Mouse (Mus musculus): ENCODE measurements around the gene Cmtm7.

Cmtm7 gene

GRCm38 (mm10) chr9:114716677-114717331, 64.9 kb downstream of the Cmtm7 start:
- no peak for DNase-seq (ENCODE audit: low spot score)

GRCm38 (mm10) chr9:114713481-114713880, 68.2 kb downstream of the Cmtm7 start:
- no peak for DNase-seq (ENCODE audit: low spot score)

- no peak for DNase-seq (ENCODE audit: low spot score)
These were observed 71.3 kb downstream of the Cmtm7 start for GRCm38 (mm10) chr9:114710345-114710744.

GRCm38 (mm10) chr9:114707805-114708204, 73.9 kb downstream of the Cmtm7 start:
- DNase-seq (ENCODE audit: low spot score) = no peak
